ENCODE assay signal across 8 mouse cellular contexts in the genomic region with DNA sequence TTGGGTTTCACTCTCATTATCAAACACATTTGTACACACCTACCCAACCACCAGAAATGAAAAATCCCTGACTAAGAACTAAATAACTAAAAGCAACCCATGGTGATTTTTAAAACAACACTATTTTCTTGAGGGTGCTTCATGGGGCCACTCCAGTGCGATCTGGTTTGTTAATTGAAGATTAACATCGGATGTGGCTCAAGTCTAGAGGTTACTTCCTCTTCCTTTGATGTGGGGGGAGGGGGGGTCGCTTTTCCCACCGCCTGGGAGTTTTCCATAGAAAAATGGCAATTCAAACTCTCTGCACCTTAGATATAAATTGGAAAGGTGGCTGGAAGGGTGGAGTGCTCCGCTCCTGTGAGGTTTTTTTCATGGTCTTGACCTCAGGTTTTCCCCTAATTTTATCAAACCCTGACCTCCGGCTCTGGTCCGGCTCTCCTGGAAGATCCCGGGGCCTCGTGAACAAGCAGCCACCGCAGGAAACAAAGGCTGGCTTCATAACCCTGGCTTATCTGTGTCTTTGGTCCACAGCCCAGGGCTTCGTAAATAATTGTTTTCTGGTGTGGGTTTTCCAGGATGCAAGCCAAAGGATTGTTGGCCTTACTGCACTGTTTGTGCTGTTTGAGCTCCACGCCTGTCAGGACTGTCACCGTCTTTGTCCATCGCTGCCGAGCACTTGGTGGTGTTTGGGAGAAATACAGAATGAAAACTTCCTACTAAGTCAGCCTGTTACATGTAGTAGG. TPM values are rescaled to one million over a fixed set of nuclear protein-coding genes. Genes with fewer than 3 reads are reported as not detected.
DNase-seq lines count a peak whose midpoint lies in the region; ATAC-seq lines count a peak whose summit lies in the region.

No protein-coding gene starts in this region.

- H3K36me3 ChIP-seq in midbrain, embryonic 16.5 days (ENCODE audit: control insufficient read depth, insufficient read depth, low read length) = no peaks in the 10 kb centered on the region

- H3K4me3 ChIP-seq in midbrain, embryonic 16.5 days (ENCODE audit: low read depth, low read length) = no peak overlapping the region

- intact Hi-C loops in heart, postnatal 10 days (cut with DNase I) = no loop called here
- intact Hi-C loops in left cerebral cortex, postnatal 14 days (cut with DNase I) = no loop called here

- no peak for ATAC-seq in midbrain, embryonic 16.5 days
- no peak for ATAC-seq in granulocyte monocyte progenitor cell, adult 5-6 weeks (replicated peaks; ENCODE audit: poor library complexity, severe bottlenecking)

- WGBS in midbrain, embryonic 16.5 days = 13% methylated on average over 15 of the region's 15 CpGs

- no peak overlapping the region for H3K27ac ChIP-seq in midbrain, embryonic 16.5 days (ENCODE audit: low read length)

- DNase-seq in retina, postnatal 1 day = peak; percentile 14
- no peak for DNase-seq in retina, embryonic 14.5 days (ENCODE audit: low spot score)
- peak; percentile 57 for DNase-seq in embryo, embryonic 10 days (ENCODE audit: low spot score)
- peak; percentile 78 for DNase-seq in heart, postnatal 10 days
- peak; percentile 48 to 63 for DNase-seq in kidney, postnatal 4 days
- no peak for DNase-seq in left cerebral cortex, postnatal 14 days (ENCODE audit: low spot score in 2 of 2)

- no peaks in the 10 kb centered on the region for H3K27me3 ChIP-seq in midbrain, embryonic 16.5 days (ENCODE audit: control insufficient read depth, insufficient read depth, low read depth, low read length)

- H3K4me2 ChIP-seq in midbrain, embryonic 16.5 days (ENCODE audit: low read length) = peak overlapping the region; percentile 17; the same call in 1 of the 2 replicates

- H3K4me1 ChIP-seq in midbrain, embryonic 16.5 days (ENCODE audit: control insufficient read depth, insufficient read depth, low read length) = peaks cover 6% of the 10 kb centered on the region

- no peaks in the 10 kb centered on the region for H3K9me3 ChIP-seq in midbrain, embryonic 16.5 days (replicated peaks; ENCODE audit: control insufficient read depth, low read length, poor library complexity, severe bottlenecking)

- no peak overlapping the region for H3K9ac ChIP-seq in midbrain, embryonic 16.5 days (ENCODE audit: low read depth, low read length)

RNA-seq across cellular contexts. Expression of gene Pygo1, which starts 44.2 kb away (rescaled TPM):
- total RNA-seq in heart, postnatal 10 days (2021) = 1 to 10 TPM; 7.4 to 8.3 TPM
- 13.5 and 14.2 TPM in 2 replicates for polyA plus RNA-seq in midbrain, embryonic 16.5 days (2015; fragmentation: Nextera tagmentation; extraction: Ambion mirVana)
- 10 to 100 TPM; 12.0 to 13.0 TPM for total RNA-seq in left cerebral cortex, postnatal 14 days (2021)
- total RNA-seq in granulocyte monocyte progenitor cell, adult 5-6 weeks (2014; fragmentation: Nextera tagmentation) = not detected in 2 replicates
- total RNA-seq in granulocyte monocyte progenitor cell, adult 5-6 weeks (2017) = not detected in 2 replicates

Comparison
In these comparisons a context has a peak if more than half of its experiments do, and no peak if none do; other contexts are left out.
1. DNase-seq: peak in retina, postnatal 1 day (single experiment), embryo, embryonic 10 days (single experiment), heart, postnatal 10 days (2 of 2) and kidney, postnatal 4 days (2 of 2); none in retina, embryonic 14.5 days (single experiment) and left cerebral cortex, postnatal 14 days (0 of 2).
2. RNA of gene Pygo1, which starts 44.2 kb away (total RNA-seq): 12.0 to 13.0 TPM in left cerebral cortex, postnatal 14 days and 7.4 to 8.3 TPM in heart, postnatal 10 days; not detected in granulocyte monocyte progenitor cell, adult 5-6 weeks; every median in the first group is over 4 times any median in the second.